25 mouse cellular contexts compared by ENCODE assay signal in genomic region chr2:24880686-24881085, GRCm38 (mm10). TPM values are rescaled to one million over a fixed set of nuclear protein-coding genes. Genes with fewer than 3 reads are reported as not detected.
DNase-seq lines count a peak whose midpoint lies in the region; TF ChIP-seq lines count a peak whose summit lies in the region.
"Had no signal": no experiment of that assay in that cellular context is flagged by ENCODE, and none has a peak within 500 bp of the region (broad histone marks: within the 10 kb centered on the region; RNA-seq: fewer than 3 reads in every experiment).

No protein-coding gene starts in this region.

- H3K27ac ChIP-seq in layer of hippocampus, adult 2 months: peak overlapping the region; percentile 33; the same call in 1 of the 2 replicates
- H3K27ac ChIP-seq: embryonic facial prominence, embryonic 10.5 days; embryonic facial prominence, embryonic 13.5 days; forebrain, embryonic 12.5 days; forebrain, embryonic 15.5 days; heart, embryonic 15.5 days; hindbrain, embryonic 10.5 days; hindbrain, embryonic 13.5 days; intestine, embryonic 15.5 days had no signal

- H3K4me3 ChIP-seq in layer of hippocampus, adult 2 months: no peak overlapping the region
- H3K4me3 ChIP-seq: embryonic facial prominence, embryonic 10.5 days; embryonic facial prominence, embryonic 13.5 days; erythroblast, embryonic 14.5 days; forebrain, embryonic 12.5 days; forebrain, embryonic 15.5 days; heart, embryonic 12.5 days; heart, embryonic 15.5 days; hindbrain, embryonic 10.5 days; hindbrain, embryonic 13.5 days; intestine, embryonic 15.5 days had no signal

- no peak for TF ChIP-seq CTCF in layer of hippocampus, adult 2 months (conservative IDR thresholded peaks at IDR 0.05)

- peak; percentile 12 to 40 for DNase-seq in adrenal gland, adult (ENCODE audit: inconsistent age in 2 of 2, low spot score in 1 of 2)
- no peak for DNase-seq in adrenal gland, postnatal 10 days
- peak; percentile 24 for DNase-seq in cerebellum, adult 9-11 months
- no peak for DNase-seq in cerebellum, postnatal 4 days (ENCODE audit: low spot score in 2 of 2)
- DNase-seq in gastrocnemius, adult 18-20 months (ENCODE audit: low spot score): peak; percentile 17
- no peak for DNase-seq in gastrocnemius, postnatal 4 days (ENCODE audit: low spot score in 2 of 2)
- DNase-seq in layer of hippocampus, adult 2 months (ENCODE audit: low spot score in 2 of 2): no peak
- no peak for DNase-seq in layer of hippocampus, adult 11-12 months (ENCODE audit: low spot score)
- DNase-seq: adrenal gland, postnatal 14 days; embryo, embryonic 11 days; gastrocnemius, postnatal 14 days; heart, postnatal 10 days; heart, postnatal 36 days; kidney, adult 11 months; kidney, adult 8-10 months had no signal

RNA-seq across cellular contexts. Expression of gene Ehmt1, which starts 38.7 kb away (rescaled TPM):
- 10 to 100 TPM; 54.1 to 75.4 TPM for total RNA-seq in adrenal gland, postnatal 10 days (2021)
- total RNA-seq in gastrocnemius, adult 18-20 months (2021): 10 to 100 TPM; 19.2 to 21.5 TPM
- total RNA-seq in gastrocnemius, postnatal 4 days (2021): 10 to 100 TPM; 65.2 to 72.5 TPM
- total RNA-seq in layer of hippocampus, adult 2 months (2021): 10 to 100 TPM; 63.3 to 70.0 TPM

RNA-seq across cellular contexts. Expression of gene Arrdc1, which starts 54.4 kb away (rescaled TPM):
- 10 to 100 TPM; 14.2 to 25.4 TPM for total RNA-seq in adrenal gland, postnatal 10 days (2021)
- 1 to 10 TPM; 2.7 to 3.2 TPM for total RNA-seq in gastrocnemius, adult 18-20 months (2021)
- 10 to 100 TPM; 15.0 to 17.5 TPM for total RNA-seq in gastrocnemius, postnatal 4 days (2021)
- total RNA-seq in layer of hippocampus, adult 2 months (2021): 10 to 100 TPM; 11.5 to 18.3 TPM

Comparison
In these comparisons a context has a peak if more than half of its experiments do, and no peak if none do; other contexts are left out.
1. DNase-seq: peak in adrenal gland, adult (2 of 2), cerebellum, adult 9-11 months (single experiment) and gastrocnemius, adult 18-20 months (single experiment); none in adrenal gland, postnatal 10 days (single experiment), cerebellum, postnatal 4 days (0 of 2), gastrocnemius, postnatal 4 days (0 of 2), layer of hippocampus, adult 2 months (0 of 2) and layer of hippocampus, adult 11-12 months (single experiment).